Mouse (Mus musculus) MEL (cell line): ENCODE measurements around the gene Pdrg1. TPM values are rescaled to one million over a fixed set of nuclear protein-coding genes. Genes with fewer than 3 reads are reported as not detected.

ENCODE experiments used
- DNase-seq: peaks from one replicate; pipeline ENCODE4 v3.0.0; 2011; ENCODE audit warnings: low read depth, low spot score
- H3K27ac ChIP-seq: 2 replicates; pipeline ENCODE4 v1.5.1; 2012; ENCODE audit warnings: low read depth, mild to moderate bottlenecking, control low read depth, low read length, moderate library complexity; ENCODE audit not compliant: control insufficient read depth
- H3K27me3 ChIP-seq, 2 experiments: fragments of 150-350 bp in 1 of 2; sonication (generic) in 1 of 2; 2 replicates each; pipeline ENCODE4 v1.6.1; 2012; ENCODE audit warnings: low read length in 2 of 2, mild to moderate bottlenecking in 2 of 2, improper control_type of control experiment in 1 of 2, moderate library complexity in 1 of 2; ENCODE audit not compliant: insufficient read depth in 2 of 2, control insufficient read depth in 1 of 2
- H3K36me3 ChIP-seq, 2 experiments: 2 replicates each; pipeline ENCODE4 v1.6.1; 2012 to 2014; ENCODE audit warnings: low read length in 2 of 2, improper control_type of control experiment in 1 of 2, inconsistent platforms in 1 of 2, mild to moderate bottlenecking in 1 of 2; ENCODE audit not compliant: insufficient read depth in 2 of 2, control insufficient read depth in 1 of 2
- H3K4me1 ChIP-seq, 2 experiments: fragments of 150-350 bp in 1 of 2; sonication (generic) in 1 of 2; 2 replicates each; pipeline ENCODE4 v1.6.1; 2012; ENCODE audit warnings: low read length in 2 of 2, improper control_type of control experiment in 1 of 2, mild to moderate bottlenecking in 1 of 2; ENCODE audit not compliant: insufficient read depth in 2 of 2, control insufficient read depth in 1 of 2
- H3K4me3 ChIP-seq, 2 experiments: fragments of 150-350 bp in 1 of 2; sonication (generic) in 1 of 2; 2 replicates each; pipeline ENCODE4 v1.5.1; 2012; ENCODE audit warnings: low read depth in 2 of 2, low read length in 2 of 2, mild to moderate bottlenecking in 2 of 2, moderate library complexity in 2 of 2, control low read depth in 1 of 2, improper control_type of control experiment in 1 of 2; ENCODE audit not compliant: control insufficient read depth in 1 of 2, insufficient read depth in 1 of 2
- H3K79me2 ChIP-seq: 2 replicates; pipeline ENCODE4 v1.6.1; 2012; ENCODE audit warnings: mild to moderate bottlenecking, low read length, moderate library complexity; ENCODE audit not compliant: control insufficient read depth, poor library complexity, insufficient read depth
- H3K9ac ChIP-seq: 2 replicates; pipeline ENCODE4 v1.6.1; 2012; ENCODE audit warnings: low read depth, mild to moderate bottlenecking, control low read depth, low read length, moderate library complexity; ENCODE audit not compliant: control insufficient read depth, poor library complexity, severe bottlenecking
- H3K9me3 ChIP-seq: fragments of 150-350 bp; sonication (generic); replicated peaks from 2 replicates; pipeline ENCODE4 v1.6.1; 2012; ENCODE audit warnings: mild to moderate bottlenecking, low read length, improper control_type of control experiment, moderate library complexity; ENCODE audit not compliant: insufficient read depth
- BHLHE40 ChIP-seq: IDR thresholded peaks from 2 replicates; pipeline ENCODE4 v1.6.1; 2012; ENCODE audit warnings: low read depth, mild to moderate bottlenecking, inconsistent platforms, low read length, improper control_type of control experiment, borderline replicate concordance
- CHD1 ChIP-seq: IDR thresholded peaks from 2 replicates; pipeline ENCODE4 v1.6.1; 2012; ENCODE audit warnings: low read depth, mild to moderate bottlenecking, inconsistent platforms, low read length, improper control_type of control experiment
- CHD2 ChIP-seq: IDR thresholded peaks from 2 replicates; pipeline ENCODE4 v1.6.1; 2011; ENCODE audit warnings: low read length, improper control_type of control experiment
- CTCF ChIP-seq, 3 experiments: IDR thresholded peaks in 2 of 3; conservative IDR thresholded peaks in 1 of 3; 2 replicates each; pipeline ENCODE4 v1.5.1; 2011 to 2012; ENCODE audit warnings: low read length in 3 of 3, low read depth in 2 of 3, mild to moderate bottlenecking in 2 of 3, improper control_type of control experiment in 1 of 3, inconsistent platforms in 1 of 3, mixed read lengths in 1 of 3, moderate library complexity in 1 of 3; ENCODE audit not compliant: control insufficient read depth in 1 of 3, insufficient read depth in 1 of 3, poor library complexity in 1 of 3, severe bottlenecking in 1 of 3
- E2F4 ChIP-seq: IDR thresholded peaks from 2 replicates; pipeline ENCODE4 v1.6.1; 2011; ENCODE audit warnings: low read depth, low read length, improper control_type of control experiment, borderline replicate concordance
- ELF1 ChIP-seq: IDR thresholded peaks from 2 replicates; pipeline ENCODE4 v1.6.1; 2014; ENCODE audit warnings: low read depth, mild to moderate bottlenecking, inconsistent platforms, low read length, improper control_type of control experiment, moderate library complexity
- EP300 ChIP-seq, 2 experiments: IDR thresholded peaks; 2 replicates each; pipeline ENCODE4 v1.6.1; 2011; ENCODE audit warnings: improper control_type of control experiment in 2 of 2, low read length in 2 of 2, low read depth in 1 of 2, mild to moderate bottlenecking in 1 of 2
- ETS1 ChIP-seq: IDR thresholded peaks from 2 replicates; pipeline ENCODE4 v1.6.1; 2012; ENCODE audit warnings: low read depth, mild to moderate bottlenecking, inconsistent platforms, low read length, improper control_type of control experiment, moderate library complexity
- GABPA ChIP-seq: IDR thresholded peaks from 2 replicates; pipeline ENCODE4 v1.6.1; 2012; ENCODE audit warnings: low read depth, mild to moderate bottlenecking, inconsistent platforms, low read length, improper control_type of control experiment, moderate library complexity
- HCFC1 ChIP-seq: IDR thresholded peaks from 2 replicates; pipeline ENCODE4 v1.6.1; 2012; ENCODE audit warnings: low read depth, mild to moderate bottlenecking, inconsistent platforms, low read length, improper control_type of control experiment, moderate library complexity
- JUND ChIP-seq: IDR thresholded peaks from 2 replicates; pipeline ENCODE4 v1.6.1; 2011; ENCODE audit warnings: low read depth, mild to moderate bottlenecking, improper control_type of control experiment, low read length
- KAT2A ChIP-seq: conservative IDR thresholded peaks from 2 replicates; pipeline ENCODE4 v1.6.1; 2012; ENCODE audit warnings: low read depth, low read length, improper control_type of control experiment, inconsistent platforms
- MAZ ChIP-seq: IDR thresholded peaks from 2 replicates; pipeline ENCODE4 v1.6.1; 2012; ENCODE audit warnings: low read depth, mild to moderate bottlenecking, inconsistent platforms, low read length, improper control_type of control experiment
- MEF2A ChIP-seq: IDR thresholded peaks from 2 replicates; pipeline ENCODE4 v1.6.1; 2014; ENCODE audit warnings: low read depth, mild to moderate bottlenecking, inconsistent platforms, low read length, improper control_type of control experiment; ENCODE audit not compliant: poor library complexity, insufficient replicate concordance, severe bottlenecking; ENCODE audit errors: extremely low read depth
- MYB ChIP-seq: IDR thresholded peaks from 2 replicates; pipeline ENCODE4 v1.6.1; 2011; ENCODE audit warnings: mild to moderate bottlenecking, low read depth, low read length, improper control_type of control experiment
- NELFE ChIP-seq: IDR thresholded peaks from 2 replicates; pipeline ENCODE4 v1.6.1; 2011; ENCODE audit warnings: low read depth, low read length, improper control_type of control experiment
- NRF1 ChIP-seq: IDR thresholded peaks from 2 replicates; pipeline ENCODE4 v1.6.1; 2014; ENCODE audit warnings: low read depth, mild to moderate bottlenecking, inconsistent platforms, low read length, improper control_type of control experiment, moderate library complexity; ENCODE audit not compliant: poor library complexity, insufficient read depth, severe bottlenecking
- POLR2AphosphoS5 ChIP-seq: IDR thresholded peaks from 2 replicates; pipeline ENCODE4 v1.6.1; 2012; ENCODE audit warnings: low read depth, borderline replicate concordance, mild to moderate bottlenecking, inconsistent platforms, low read length, moderate library complexity, mixed read lengths
- RAD21 ChIP-seq: IDR thresholded peaks from 2 replicates; pipeline ENCODE4 v1.6.1; 2011; ENCODE audit warnings: mild to moderate bottlenecking, low read depth, low read length, improper control_type of control experiment
- RCOR1 ChIP-seq: IDR thresholded peaks from 2 replicates; pipeline ENCODE4 v1.6.1; 2012; ENCODE audit warnings: low read depth, mild to moderate bottlenecking, inconsistent platforms, low read length, improper control_type of control experiment
- SMC3 ChIP-seq: IDR thresholded peaks from 2 replicates; pipeline ENCODE4 v1.6.1; 2011; ENCODE audit warnings: low read depth, low read length, improper control_type of control experiment
- TAL1 ChIP-seq: IDR thresholded peaks from 2 replicates; pipeline ENCODE4 v1.6.1; 2012; ENCODE audit warnings: mild to moderate bottlenecking, inconsistent platforms, low read length, moderate library complexity, mixed read lengths
- TCF12 ChIP-seq: IDR thresholded peaks from 2 replicates; pipeline ENCODE4 v1.6.1; 2014; ENCODE audit warnings: low read depth, mild to moderate bottlenecking, inconsistent platforms, low read length, improper control_type of control experiment, moderate library complexity
- UBTF ChIP-seq: IDR thresholded peaks from 2 replicates; pipeline ENCODE4 v1.6.1; 2012; ENCODE audit warnings: low read depth, mild to moderate bottlenecking, inconsistent platforms, low read length, improper control_type of control experiment, moderate library complexity, borderline replicate concordance; ENCODE audit not compliant: insufficient read depth
- USF1 ChIP-seq: IDR thresholded peaks from 2 replicates; pipeline ENCODE4 v1.6.1; 2014; ENCODE audit warnings: low read depth, mild to moderate bottlenecking, inconsistent platforms, low read length, improper control_type of control experiment, moderate library complexity
- ZC3H11A ChIP-seq: IDR thresholded peaks from 2 replicates; pipeline ENCODE4 v1.6.1; 2012; ENCODE audit warnings: low read depth, mild to moderate bottlenecking, inconsistent platforms, low read length, improper control_type of control experiment
- ZMIZ1 ChIP-seq: IDR thresholded peaks from 2 replicates; pipeline ENCODE4 v1.6.1; 2012; ENCODE audit warnings: low read depth, mild to moderate bottlenecking, inconsistent platforms, low read length, improper control_type of control experiment, moderate library complexity
- polyA plus RNA-seq, 2 experiments: library from polyadenylated mRNA; stranded (reverse) in 1 of 2; unstranded in 1 of 2; fragments of >175 nt in 1 of 2; fragments of >200 nt in 1 of 2; gene quantifications; 2 replicates each; pipeline versions ENCODE4 v1.2.1 to v1.2.4; 2012; ENCODE audit warnings: low replicate concordance in 2 of 2, low read depth in 1 of 2; ENCODE audit not compliant: insufficient read length in 2 of 2, insufficient read depth in 1 of 2, missing spikeins in 1 of 2
- total RNA-seq: library from RNA; depleted of rRNA; stranded (reverse); fragments of 300-350 nt; gene quantifications from 2 replicates; pipeline ENCODE4 v1.2.3, GENCODE M21; 2012

Gene Pdrg1
- total and polyA plus RNA-seq, 3 experiments: 62.2 to 67.2 TPM; not detected in 1

DNA sequence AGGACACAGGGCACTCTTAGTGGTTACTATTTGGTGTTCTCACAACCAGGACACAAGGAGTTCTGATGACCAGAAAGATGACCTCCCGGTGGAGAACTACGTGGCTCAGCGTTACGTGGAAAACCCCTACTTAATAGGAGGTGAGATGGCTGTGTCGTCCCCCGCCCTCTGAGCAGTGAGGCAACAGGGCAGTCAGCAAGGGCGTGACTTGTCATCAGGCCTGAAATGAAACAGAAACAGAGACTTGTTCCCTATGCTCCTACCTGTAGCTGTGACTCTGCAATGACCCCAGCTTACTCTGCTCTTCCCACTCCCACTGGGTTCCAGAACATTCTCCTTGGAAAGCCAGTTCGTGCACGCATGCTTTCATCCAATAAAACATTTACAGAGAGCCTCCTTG is 23.7 kb downstream of the Pdrg1 start:
- no peak for TF ChIP-seq CHD2
- no peak for TF ChIP-seq E2F4
- TF ChIP-seq CHD1: no peak
- TF ChIP-seq MEF2A: no peak
- no peak for TF ChIP-seq MAZ
- no peak for TF ChIP-seq GABPA
- no peak for TF ChIP-seq ZC3H11A
- no peak for TF ChIP-seq MYB
- no peak for TF ChIP-seq TCF12
- TF ChIP-seq SMC3: no peak
- Histone ChIP-seq H3K27me3 (peaks cover 10 to 18% of the 10 kb centered on the region in 2 experiments), H3K4me1 (no peaks in the 10 kb centered on the region), H3K36me3 (no peaks in the 10 kb centered on the region), H3K27ac (no peak overlapping the region), H3K79me2 (no peaks in the 10 kb centered on the region), H3K9me3 (no peaks in the 10 kb centered on the region), H3K9ac (no peak overlapping the region), H3K4me3 (no peak overlapping the region)
- DNase-seq: no peak

DNA sequence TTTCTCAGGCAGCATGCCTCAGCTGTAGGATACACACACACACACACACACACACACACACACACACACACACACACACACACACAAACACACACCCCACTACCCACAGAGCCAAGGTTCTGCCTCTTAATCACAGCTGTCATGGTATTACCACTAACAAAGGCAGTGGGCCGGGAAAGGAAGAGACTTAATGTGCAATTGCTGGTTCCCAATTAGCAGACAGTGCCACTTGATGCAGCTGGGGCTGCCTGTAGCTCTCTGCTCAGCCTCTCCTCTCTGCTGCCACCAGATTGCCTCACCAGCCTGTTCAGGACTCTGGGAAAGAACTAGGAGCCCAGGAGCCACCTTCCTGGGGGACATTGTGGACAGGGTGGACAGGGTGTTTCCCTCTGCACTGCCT is 29.6 kb downstream of the Pdrg1 start:
- TF ChIP-seq HCFC1: no peak
- no peak for TF ChIP-seq CTCF (IDR thresholded peaks at IDR 0.05 in 2 of 3, conservative IDR thresholded peaks at IDR 0.05 in 1 of 3; ENCODE audit: control insufficient read depth in 1 of 3, insufficient read depth in 1 of 3, low read depth in 2 of 3, low read length in 3 of 3, poor library complexity in 1 of 3, severe bottlenecking in 1 of 3)
- no peak for TF ChIP-seq TAL1
- TF ChIP-seq ETS1: no peak
- TF ChIP-seq NRF1: no peak
- TF ChIP-seq ZC3H11A: no peak
- TF ChIP-seq E2F4: no peak
- TF ChIP-seq, all 39 proteins: peak for 0
- no peak for DNase-seq
- Histone ChIP-seq H3K36me3 (no peaks in the 10 kb centered on the region), H3K9me3 (no peaks in the 10 kb centered on the region), H3K27me3 (peaks cover 7 to 28% of the 10 kb centered on the region in 2 experiments), H3K9ac (no peak overlapping the region), H3K27ac (no peak overlapping the region), H3K4me1 (no peaks in the 10 kb centered on the region), H3K79me2 (no peaks in the 10 kb centered on the region), H3K4me3 (no peak overlapping the region)

DNA sequence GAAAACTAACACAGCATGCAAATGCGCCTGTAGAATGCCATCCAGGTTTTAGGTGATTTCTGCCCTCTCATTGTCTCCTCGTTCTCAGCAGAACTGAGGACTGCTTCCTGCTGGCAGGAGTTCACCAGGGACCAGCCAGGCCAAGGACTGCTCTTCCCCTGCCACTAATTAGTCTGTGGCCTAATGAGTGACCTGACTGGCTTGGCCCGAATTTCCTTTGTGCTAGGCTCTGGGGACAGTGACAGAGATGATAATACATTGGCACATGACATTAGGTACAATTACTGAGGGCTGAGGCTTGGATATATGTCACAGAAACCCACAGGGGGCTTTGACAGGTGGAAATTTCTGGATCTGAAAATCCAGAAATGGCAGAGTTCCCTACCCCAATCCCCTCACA is 38.2 kb downstream of the Pdrg1 start:
- no peak for DNase-seq
- H3K27me3 ChIP-seq: peaks cover 22 to 31% of the 10 kb centered on the region in 2 experiments
- TF ChIP-seq RAD21 (no peak), USF1 (no peak), KAT2A (no peak), RCOR1 (no peak), EP300 (IDR thresholded peaks at IDR 0.05; ENCODE audit: low read depth in 1 of 2, low read length in 2 of 2) (no peak), ELF1 (no peak), UBTF (no peak), ZC3H11A (no peak), NELFE (no peak), JUND (no peak), TCF12 (no peak), BHLHE40 (no peak), HCFC1 (no peak), ZMIZ1 (no peak), POLR2AphosphoS5 (no peak)

More for the DNA sequence above, 38.2 kb downstream of the Pdrg1 start:
- Histone ChIP-seq H3K9ac (no peak overlapping the region), H3K36me3 (no peaks in the 10 kb centered on the region), H3K4me3 (no peak overlapping the region), H3K4me1 (no peaks in the 10 kb centered on the region), H3K9me3 (no peaks in the 10 kb centered on the region), H3K27ac (no peak overlapping the region), H3K79me2 (no peaks in the 10 kb centered on the region)
